Mouse (Mus musculus) CH12.LX (cell line): ENCODE data around the gene Hoxb1. TPM values are rescaled to one million over a fixed set of nuclear protein-coding genes. Genes with fewer than 3 reads are reported as not detected.

Experiments used
- DNase-seq: peaks from one replicate; pipeline ENCODE4 v3.0.0-alpha.2; 2013; ENCODE audit errors: extremely low read depth
- H3K27ac ChIP-seq: 2 replicates; pipeline ENCODE4 v1.5.1; 2012; ENCODE audit warnings: low read depth, mild to moderate bottlenecking, control low read depth, moderate library complexity; ENCODE audit not compliant: insufficient read depth
- H3K27me3 ChIP-seq: replicated peaks from 2 replicates; pipeline ENCODE3; 2012; ENCODE audit warnings: inconsistent platforms
- H3K36me3 ChIP-seq, 2 experiments: replicated peaks in 1 of 2; 2 replicates each; pipeline versions ENCODE3 to v1.6.1; 2012; ENCODE audit warnings: inconsistent platforms in 1 of 2, low read length in 1 of 2, mild to moderate bottlenecking in 1 of 2, mixed read lengths in 1 of 2, moderate library complexity in 1 of 2; ENCODE audit not compliant: control insufficient read depth in 1 of 2, insufficient read depth in 1 of 2
- H3K4me1 ChIP-seq, 2 experiments: 2 replicates each; pipeline ENCODE4 v1.6.1; 2012; ENCODE audit warnings: inconsistent platforms in 1 of 2, moderate library complexity in 1 of 2; ENCODE audit not compliant: insufficient read depth in 2 of 2, control insufficient read depth in 1 of 2
- H3K4me2 ChIP-seq: 2 replicates; pipeline ENCODE4 v1.6.1; 2012; ENCODE audit warnings: low read depth, mild to moderate bottlenecking, control low read depth; ENCODE audit not compliant: poor library complexity, insufficient read depth, severe bottlenecking
- H3K4me3 ChIP-seq, 3 experiments: fragments of 150-350 bp in 1 of 3; sonication (generic) in 1 of 3; replicated peaks in 1 of 3; 2 replicates each; pipeline versions ENCODE3 to v1.5.1; 2011 to 2012; ENCODE audit warnings: low read depth in 2 of 3, low read length in 2 of 3, mild to moderate bottlenecking in 2 of 3, moderate library complexity in 2 of 3, control low read depth in 1 of 3, improper control_type of control experiment in 1 of 3, inconsistent platforms in 1 of 3, mixed read lengths in 1 of 3; ENCODE audit not compliant: poor library complexity in 1 of 3
- H3K79me2 ChIP-seq: replicated peaks from 2 replicates; pipeline ENCODE4 v1.6.1; 2012; ENCODE audit warnings: mild to moderate bottlenecking, moderate library complexity; ENCODE audit not compliant: control insufficient read depth, poor library complexity, insufficient read depth, severe bottlenecking; ENCODE audit errors: extremely low read depth
- H3K9ac ChIP-seq: 2 replicates; pipeline ENCODE4 v1.6.1; 2012; ENCODE audit warnings: low read depth, mild to moderate bottlenecking, control low read depth, moderate library complexity; ENCODE audit not compliant: insufficient read depth
- H3K9me3 ChIP-seq: replicated peaks from 2 replicates; pipeline ENCODE3; 2012; ENCODE audit warnings: low read length, inconsistent platforms, mixed read lengths
- CHD2 ChIP-seq: IDR thresholded peaks from 2 replicates; pipeline ENCODE4 v1.6.1; 2011; ENCODE audit warnings: low read length, improper control_type of control experiment
- ELF1 ChIP-seq: IDR thresholded peaks from 2 replicates; pipeline ENCODE4 v1.6.1; 2014; ENCODE audit warnings: low read depth, mild to moderate bottlenecking, inconsistent platforms, low read length, improper control_type of control experiment
- EP300 ChIP-seq: IDR thresholded peaks from 2 replicates; pipeline ENCODE4 v1.6.1; 2011; ENCODE audit warnings: low read length, improper control_type of control experiment
- IRF4 ChIP-seq: IDR thresholded peaks from 2 replicates; pipeline ENCODE4 v1.6.1; 2014; ENCODE audit warnings: low read depth, mild to moderate bottlenecking, inconsistent platforms, low read length, improper control_type of control experiment
- JUN ChIP-seq: IDR thresholded peaks from 2 replicates; pipeline ENCODE4 v1.6.1; 2011; ENCODE audit warnings: low read depth, mild to moderate bottlenecking, low read length, improper control_type of control experiment, moderate library complexity; ENCODE audit not compliant: insufficient read depth
- JUND ChIP-seq: conservative IDR thresholded peaks from 2 replicates; pipeline ENCODE4 v1.6.1; 2011; ENCODE audit warnings: low read depth, low read length, improper control_type of control experiment
- KAT2A ChIP-seq: IDR thresholded peaks from 2 replicates; pipeline ENCODE4 v1.6.1; 2012; ENCODE audit warnings: low read length, improper control_type of control experiment, inconsistent platforms; ENCODE audit not compliant: insufficient replicate concordance
- MAZ ChIP-seq: IDR thresholded peaks from 2 replicates; pipeline ENCODE4 v1.6.1; 2012; ENCODE audit warnings: low read depth, mild to moderate bottlenecking, inconsistent platforms, low read length, improper control_type of control experiment, moderate library complexity
- MXI1 ChIP-seq: IDR thresholded peaks from 2 replicates; pipeline ENCODE4 v1.6.1; 2011; ENCODE audit warnings: mild to moderate bottlenecking, low read depth, low read length, improper control_type of control experiment
- MYC ChIP-seq: IDR thresholded peaks from 2 replicates; pipeline ENCODE4 v1.6.1; 2011; ENCODE audit warnings: low read depth, mild to moderate bottlenecking, improper control_type of control experiment, low read length
- NRF1 ChIP-seq: IDR thresholded peaks from 2 replicates; pipeline ENCODE4 v1.6.1; 2014; ENCODE audit warnings: low read depth, mild to moderate bottlenecking, inconsistent platforms, low read length, improper control_type of control experiment, moderate library complexity
- POLR2A ChIP-seq: IDR thresholded peaks from 2 replicates; pipeline ENCODE4 v1.6.1; 2011; ENCODE audit warnings: low read depth, mild to moderate bottlenecking, improper control_type of control experiment, low read length
- SIN3A ChIP-seq: IDR thresholded peaks from 2 replicates; pipeline ENCODE4 v1.6.1; 2012; ENCODE audit warnings: low read length, improper control_type of control experiment, inconsistent platforms
- TBP ChIP-seq: conservative IDR thresholded peaks from 2 replicates; pipeline ENCODE4 v1.6.1; 2011; ENCODE audit warnings: low read depth, low read length, improper control_type of control experiment
- UBTF ChIP-seq: IDR thresholded peaks from 2 replicates; pipeline ENCODE4 v1.6.1; 2012; ENCODE audit warnings: low read depth, mild to moderate bottlenecking, inconsistent platforms, low read length, improper control_type of control experiment, moderate library complexity
- USF1 ChIP-seq: IDR thresholded peaks from 2 replicates; pipeline ENCODE4 v1.6.1; 2014; ENCODE audit warnings: low read depth, mild to moderate bottlenecking, inconsistent platforms, low read length, improper control_type of control experiment
- USF2 ChIP-seq: conservative IDR thresholded peaks from 2 replicates; pipeline ENCODE4 v1.6.1; 2011; ENCODE audit warnings: low read depth, low read length, improper control_type of control experiment
- ZKSCAN1 ChIP-seq: IDR thresholded peaks from 2 replicates; pipeline ENCODE4 v1.6.1; 2012; ENCODE audit warnings: low read depth, inconsistent platforms, low read length, improper control_type of control experiment, borderline replicate concordance
- ZNF384 ChIP-seq: IDR thresholded peaks from 2 replicates; pipeline ENCODE4 v1.6.1; 2012; ENCODE audit warnings: low read depth, low read length, improper control_type of control experiment, inconsistent platforms
- dilution Hi-C: fragments of 300-500 bp; cut with MboI; formaldehyde crosslinking; loops from 2 replicates; pipeline ENCODE4 v1.14.3; 2020; ENCODE audit warnings: low sequenced_read_pairs; ENCODE audit not compliant: extremely low pct_unique_long_range_greater_than_20kb, extremely low pct_ligation_motif_present
- in situ Hi-C: fragments of 300-500 bp; cut with MboI; formaldehyde crosslinking; loops from 3 replicates; pipeline ENCODE4 v1.14.3; 2019; ENCODE audit warnings: low sequenced_read_pairs, low pct_ligation_motif_present, low pct_unique_long_range_greater_than_20kb, mixed read lengths
- polyA plus RNA-seq: library from polyadenylated mRNA; unstranded; fragments of >175 nt; gene quantifications from 2 replicates; pipeline ENCODE4 v1.2.1, GENCODE M21; 2012; ENCODE audit warnings: low read depth; ENCODE audit not compliant: insufficient read length
- total RNA-seq, 2 experiments: library from RNA; depleted of rRNA; stranded (reverse); fragments of 300-350 nt in 1 of 2; fragments of >200 nt in 1 of 2; gene quantifications; 2 replicates each; pipeline ENCODE4 v1.2.3; 2012 to 2014

The Hoxb1 gene
- total and polyA plus RNA-seq, 3 experiments: not detected

DNA sequence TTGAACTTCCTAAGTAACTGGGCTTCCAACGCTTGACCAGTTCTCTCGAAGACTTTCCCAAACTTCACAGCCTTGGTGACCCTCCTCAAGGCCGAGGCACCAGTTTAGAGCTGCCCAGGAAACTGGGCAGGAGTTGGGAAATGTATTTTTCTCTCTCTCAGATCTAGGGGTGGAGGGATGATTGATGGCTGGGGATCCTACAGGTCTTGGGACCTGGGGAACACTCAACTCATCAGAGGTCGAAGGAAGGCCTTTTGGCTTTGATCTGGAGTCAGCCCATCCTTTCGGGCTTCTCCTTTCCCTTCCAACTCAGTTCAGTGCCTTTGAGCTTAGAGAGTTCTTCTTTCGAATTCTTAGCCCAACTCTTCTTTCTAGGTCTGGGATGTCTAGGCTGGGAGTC, 1.6 kb downstream of the Hoxb1 start:
- TF ChIP-seq NRF1: no peak
- TF ChIP-seq SIN3A: no peak
- no peak for TF ChIP-seq ZNF384
- H3K9me3 ChIP-seq: no peaks in the 10 kb centered on the region
- H3K4me3 ChIP-seq: no peak overlapping the region
- no peak overlapping the region for H3K9ac ChIP-seq
- H3K4me1 ChIP-seq: no peaks in the 10 kb centered on the region; a peak in 1 of 4 replicates
- no peak for DNase-seq
- peaks cover 94% of the 10 kb centered on the region for H3K27me3 ChIP-seq
- no peak overlapping the region for H3K4me2 ChIP-seq
- H3K79me2 ChIP-seq: no peaks in the 10 kb centered on the region
- dilution Hi-C loops (no loop called here), in situ Hi-C loops (no loop called here)
- H3K36me3 ChIP-seq: no peaks in the 10 kb centered on the region
- no peak overlapping the region for H3K27ac ChIP-seq

DNA sequence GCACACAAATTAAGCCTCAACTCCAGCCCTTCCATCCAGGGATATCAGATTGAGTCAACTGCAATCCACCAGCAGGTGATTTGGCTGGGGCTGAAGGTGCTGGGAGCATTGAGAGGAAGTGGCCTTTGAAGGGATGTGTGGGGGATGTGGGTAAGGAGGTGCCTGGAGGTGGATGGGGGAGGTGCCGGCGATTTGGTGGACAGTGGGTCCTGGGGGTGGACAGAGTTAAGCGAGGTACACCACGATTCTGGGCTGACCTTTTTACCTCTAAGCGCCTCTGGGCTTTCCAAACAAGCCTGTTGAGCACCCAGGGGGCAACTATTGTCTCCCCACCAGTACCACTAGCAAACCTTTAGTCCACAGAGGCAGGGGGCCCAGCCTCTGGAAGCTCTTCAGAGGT, 3.1 kb downstream of the Hoxb1 start:
- H3K9me3 ChIP-seq: no peaks in the 10 kb centered on the region
- no peak overlapping the region for H3K4me2 ChIP-seq
- no peaks in the 10 kb centered on the region for H3K79me2 ChIP-seq
- dilution Hi-C loops: no loop called here
- H3K4me3 ChIP-seq: no peak overlapping the region
- no peaks in the 10 kb centered on the region for H3K4me1 ChIP-seq
- no peak for TF ChIP-seq UBTF
- no peak for TF ChIP-seq IRF4
- no peak for TF ChIP-seq MYC
- TF ChIP-seq ZKSCAN1: no peak
- no peak for TF ChIP-seq CHD2
- no peak for TF ChIP-seq JUN
- no peak for TF ChIP-seq MXI1
- TF ChIP-seq USF2: no peak
- TF ChIP-seq KAT2A: no peak
- TF ChIP-seq POLR2A: no peak
- no peak for TF ChIP-seq USF1
- DNase-seq: no peak
- no peak overlapping the region for H3K27ac ChIP-seq
- H3K9ac ChIP-seq: no peak overlapping the region
- peaks cover 93% of the 10 kb centered on the region for H3K27me3 ChIP-seq
- no peaks in the 10 kb centered on the region for H3K36me3 ChIP-seq
- in situ Hi-C loops: no loop called here

DNA sequence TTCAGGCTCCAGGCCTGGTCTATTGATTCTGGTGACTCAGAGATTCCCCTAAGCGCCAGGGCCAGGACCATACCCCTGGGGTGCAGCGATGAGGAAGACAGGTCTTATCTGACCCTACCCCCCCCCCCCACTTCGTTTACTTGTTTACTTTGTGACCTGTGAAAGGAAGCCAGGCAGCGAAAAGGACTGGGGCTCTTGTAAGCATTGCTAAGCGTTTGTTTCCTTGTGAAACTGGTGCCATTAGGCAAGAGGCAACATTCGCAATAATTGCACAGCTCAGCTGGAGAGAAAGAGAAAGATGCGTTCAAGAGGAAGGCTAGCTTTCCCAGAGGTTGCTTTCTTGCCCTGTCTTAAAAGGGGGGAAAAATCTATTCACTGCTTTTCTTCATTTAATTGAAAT, 3.6 kb downstream of the Hoxb1 start:
- H3K36me3 ChIP-seq: no peaks in the 10 kb centered on the region
- peaks cover 93% of the 10 kb centered on the region for H3K27me3 ChIP-seq
- H3K4me3 ChIP-seq: no peak overlapping the region
- no peaks in the 10 kb centered on the region for H3K4me1 ChIP-seq
- no peaks in the 10 kb centered on the region for H3K9me3 ChIP-seq
- H3K79me2 ChIP-seq: no peaks in the 10 kb centered on the region
- no peak for DNase-seq
- no peak overlapping the region for H3K27ac ChIP-seq
- dilution Hi-C loops: no loop called here
- in situ Hi-C loops: no loop called here
- no peak overlapping the region for H3K9ac ChIP-seq
- TF ChIP-seq TBP: no peak
- no peak for TF ChIP-seq MAZ
- TF ChIP-seq EP300: no peak
- TF ChIP-seq MXI1: no peak
- no peak for TF ChIP-seq POLR2A
- no peak for TF ChIP-seq KAT2A
- no peak for TF ChIP-seq UBTF
- no peak for TF ChIP-seq NRF1
- TF ChIP-seq CHD2: no peak
- no peak for TF ChIP-seq USF1
- TF ChIP-seq JUND: no peak
- TF ChIP-seq ELF1: no peak
- no peak overlapping the region for H3K4me2 ChIP-seq
